ENCODE assay signal across 9 mouse cellular contexts in genomic region chr2:66473181-66473822, GRCm38 (mm10). TPM values are rescaled to one million over a fixed set of nuclear protein-coding genes. Genes with fewer than 3 reads are reported as not detected.
A peak's percentile ranks its signal among the peaks of the same experiment; 100 is the strongest.
DNase-seq lines count a peak whose midpoint lies in the region; ATAC-seq and TF ChIP-seq lines count a peak whose summit lies in the region.
"Had no signal": no experiment of that assay in that cellular context is flagged by ENCODE, and none has a peak within 500 bp of the region (broad histone marks: within the 10 kb centered on the region; RNA-seq: fewer than 3 reads in every experiment).

No protein-coding gene starts in this region.

- H3K27ac ChIP-seq in lung, embryonic 14.5 days (ENCODE audit: low read depth), result no peak overlapping the region
- H3K27ac ChIP-seq in hindbrain, embryonic 14.5 days, result no peak overlapping the region
- no peak overlapping the region for H3K27ac ChIP-seq in midbrain, embryonic 15.5 days

- no peak overlapping the region for H3K9ac ChIP-seq in lung, embryonic 14.5 days
- no peak overlapping the region for H3K9ac ChIP-seq in hindbrain, embryonic 14.5 days
- no peak overlapping the region for H3K9ac ChIP-seq in midbrain, embryonic 15.5 days

- TF ChIP-seq CTCF in lung, embryonic 14.5 days (IDR thresholded peaks at IDR 0.05; ENCODE audit: low read depth), result peak; percentile 62

- DNase-seq in cerebellum, adult 9-10 months, result peak; percentile 53
- peak; percentile 76 for DNase-seq in lung, embryonic 14.5 days
- DNase-seq in lung, adult 18-20 months, result no peak
- DNase-seq in hindbrain, embryonic 14.5 days (ENCODE audit: low spot score), result peak; percentile 80
- DNase-seq in thymus, postnatal 14 days, result no peak

- H3K4me1 ChIP-seq in lung, embryonic 14.5 days (ENCODE audit: insufficient read depth), result no peaks in the 10 kb centered on the region
- H3K4me1 ChIP-seq in hindbrain, embryonic 14.5 days (replicated peaks; ENCODE audit: control insufficient read depth, insufficient read depth, low read length), result no peaks in the 10 kb centered on the region
- H3K4me1 ChIP-seq in midbrain, embryonic 15.5 days, result no peaks in the 10 kb centered on the region

- ATAC-seq in cerebellum, adult (ENCODE audit: insufficient number of reproducible peaks, low FRiP score, low TSS enrichment), result no peak
- ATAC-seq in lung, embryonic 14.5 days (ENCODE audit: insufficient read depth), result peak; percentile 47; the same call in 1 of the 2 replicates
- ATAC-seq in hindbrain, embryonic 14.5 days (ENCODE audit: low FRiP score), result peak; percentile 59; the same call in 1 of the 2 replicates
- peak; percentile 88 for ATAC-seq in midbrain, embryonic 15.5 days (replicated peaks)
- ATAC-seq in erythroblast, adult 5-6 weeks (replicated peaks; ENCODE audit: low FRiP score, poor library complexity, severe bottlenecking), result no peak

- no peaks in the 10 kb centered on the region for H3K9me3 ChIP-seq in lung, embryonic 14.5 days (ENCODE audit: low read depth, low read length)
- H3K9me3 ChIP-seq in hindbrain, embryonic 14.5 days (ENCODE audit: control insufficient read depth, low read length), result no peaks in the 10 kb centered on the region
- H3K9me3 ChIP-seq in midbrain, embryonic 15.5 days, result no peaks in the 10 kb centered on the region

- 38% methylated on average over 3 of the region's 3 CpGs for WGBS in lung, embryonic 14.5 days
- WGBS in hindbrain, embryonic 14.5 days, result 68% methylated on average over 3 of the region's 3 CpGs
- WGBS in midbrain, embryonic 15.5 days, result 56% methylated on average over 3 of the region's 3 CpGs

- H3K27me3 ChIP-seq in lung, embryonic 14.5 days (ENCODE audit: insufficient read depth, low read length), result no peaks in the 10 kb centered on the region
- H3K27me3 ChIP-seq in hindbrain, embryonic 14.5 days (ENCODE audit: control insufficient read depth, insufficient read depth, low read length), result no peaks in the 10 kb centered on the region
- no peaks in the 10 kb centered on the region for H3K27me3 ChIP-seq in midbrain, embryonic 15.5 days (replicated peaks)

- H3K36me3 ChIP-seq in lung, embryonic 14.5 days (ENCODE audit: insufficient read depth), result no peaks in the 10 kb centered on the region
- no peaks in the 10 kb centered on the region for H3K36me3 ChIP-seq in hindbrain, embryonic 14.5 days (replicated peaks; ENCODE audit: control insufficient read depth, insufficient read depth)
- no peaks in the 10 kb centered on the region for H3K36me3 ChIP-seq in midbrain, embryonic 15.5 days (replicated peaks)

- H3K4me2 ChIP-seq in lung, embryonic 14.5 days, result no peak overlapping the region
- no peak overlapping the region for H3K4me2 ChIP-seq in hindbrain, embryonic 14.5 days (replicated peaks)
- no peak overlapping the region for H3K4me2 ChIP-seq in midbrain, embryonic 15.5 days

- no peak overlapping the region for H3K4me3 ChIP-seq in lung, embryonic 14.5 days (ENCODE audit: low read depth, low read length)
- no peak overlapping the region for H3K4me3 ChIP-seq in hindbrain, embryonic 14.5 days (replicated peaks; ENCODE audit: low read length)
- H3K4me3 ChIP-seq in midbrain, embryonic 15.5 days, result no peak overlapping the region

RNA-seq across cellular contexts. Expression of gene Scn1a, which starts 32.7 kb away (rescaled TPM):
- polyA plus RNA-seq in lung, embryonic 14.5 days (2014; fragmentation: Nextera tagmentation; extraction: Ambion mirVana), result 0.25 and 0.32 TPM in 2 replicates
- polyA plus RNA-seq in hindbrain, embryonic 14.5 days (2014; fragmentation: Nextera tagmentation; extraction: Ambion mirVana), result 18.7 and 19.2 TPM in 2 replicates
- polyA plus RNA-seq in midbrain, embryonic 15.5 days (2015; fragmentation: Nextera tagmentation; extraction: Ambion mirVana), result 16.9 and 19.5 TPM in 2 replicates
- total RNA-seq in erythroblast, adult 5-6 weeks (2015; ENCODE audit: low replicate concordance), result not detected in 2 replicates
- total RNA-seq in erythroblast, adult 5-6 weeks (2017; ENCODE audit: low replicate concordance), result not detected in 2 replicates
- total RNA-seq: common myeloid progenitor, adult 5-6 weeks had no signal

Comparison
In these comparisons a context has a peak if more than half of its experiments do, and no peak if none do; other contexts are left out.
1. DNase-seq: peak in cerebellum, adult 9-10 months (single experiment), lung, embryonic 14.5 days (single experiment) and hindbrain, embryonic 14.5 days (single experiment); none in lung, adult 18-20 months (0 of 2) and thymus, postnatal 14 days (single experiment).
2. ATAC-seq: peak in lung, embryonic 14.5 days (single experiment), hindbrain, embryonic 14.5 days (single experiment) and midbrain, embryonic 15.5 days (single experiment); none in cerebellum, adult (single experiment) and erythroblast, adult 5-6 weeks (single experiment).
3. RNA of gene Scn1a, which starts 32.7 kb away (polyA plus RNA-seq): 16.9 to 19.5 TPM in midbrain, embryonic 15.5 days and 18.7 to 19.2 TPM in hindbrain, embryonic 14.5 days; 0.25 to 0.32 TPM in lung, embryonic 14.5 days; every median in the first group is over 10 times any median in the second.